Mouse (Mus musculus) liver, adult 2 months (tissue): ENCODE data around the gene A930017K11Rik.

ENCODE experiments used
- CTCF ChIP-seq: fragments of 200-500 bp; IDR thresholded peaks from 2 replicates; pipeline ENCODE4 v1.5.1; 2011; ENCODE audit warnings: low read depth, low read length, control low read depth
- POLR2A ChIP-seq: fragments of 200-500 bp; IDR thresholded peaks from 2 replicates; pipeline ENCODE4 v1.6.1; 2011; ENCODE audit warnings: low read length, control low read depth; ENCODE audit not compliant: insufficient read depth; ENCODE audit errors: extremely low read depth

- TF ChIP-seq CTCF (no peak), POLR2A (no peak)
These were observed 41.1 kb upstream of the A930017K11Rik start for GRCm38 (mm10) chr17:25993489-25993888.
